Mouse (Mus musculus) ES-E14 (cell line): ENCODE measurements around the gene Pklr. TPM values are rescaled to one million over a fixed set of nuclear protein-coding genes. Genes with fewer than 3 reads are reported as not detected.

Source experiments
- DNase-seq: peaks from one replicate; pipeline ENCODE4 v3.0.0-alpha.2; 2013; ENCODE audit warnings: low read depth, low spot score
- H3K27ac ChIP-seq: 2 replicates; pipeline ENCODE4 v1.5.1; 2012; ENCODE audit warnings: low read depth, mild to moderate bottlenecking, low read length, moderate library complexity, mixed read lengths; ENCODE audit not compliant: poor library complexity, insufficient read depth, severe bottlenecking
- H3K36me3 ChIP-seq: 2 replicates; pipeline ENCODE4 v1.6.1; 2012; ENCODE audit warnings: mild to moderate bottlenecking, low read length, moderate library complexity, mixed read lengths; ENCODE audit not compliant: control insufficient read depth, poor library complexity, insufficient read depth, severe bottlenecking
- H3K4me1 ChIP-seq, 2 experiments: fragments of 150-350 bp in 1 of 2; sonication (generic) in 1 of 2; 2 replicates each; pipeline ENCODE4 v1.6.1; 2012; ENCODE audit warnings: low read length in 2 of 2, mild to moderate bottlenecking in 1 of 2, mixed read lengths in 1 of 2; ENCODE audit not compliant: control insufficient read depth in 2 of 2, insufficient read depth in 2 of 2, poor library complexity in 1 of 2
- H3K4me3 ChIP-seq, 2 experiments: fragments of 150-350 bp in 1 of 2; sonication (generic) in 1 of 2; 2 replicates each; pipeline ENCODE4 v1.5.1; 2012; ENCODE audit warnings: low read length in 2 of 2, low read depth in 1 of 2, mild to moderate bottlenecking in 1 of 2, mixed read lengths in 1 of 2; ENCODE audit not compliant: insufficient read depth in 1 of 2, poor library complexity in 1 of 2, severe bottlenecking in 1 of 2
- H3K9ac ChIP-seq: 2 replicates; pipeline ENCODE4 v1.6.1; 2012; ENCODE audit warnings: low read depth, mild to moderate bottlenecking, low read length, mixed read lengths; ENCODE audit not compliant: poor library complexity, insufficient read depth, severe bottlenecking
- H3K9me3 ChIP-seq: fragments of 150-350 bp; sonication (generic); 2 replicates; pipeline ENCODE4 v1.6.1; 2012; ENCODE audit warnings: low read depth, mild to moderate bottlenecking, low read length; ENCODE audit not compliant: control insufficient read depth, insufficient read depth
- CHD2 ChIP-seq: IDR thresholded peaks from 2 replicates; pipeline ENCODE4 v1.6.1; 2014; ENCODE audit warnings: mild to moderate bottlenecking, low read depth, low read length, inconsistent platforms
- HCFC1 ChIP-seq: IDR thresholded peaks from 2 replicates; pipeline ENCODE4 v1.6.1; 2012; ENCODE audit warnings: low read length, inconsistent platforms, borderline replicate concordance; ENCODE audit not compliant: insufficient read depth
- MAFK ChIP-seq: IDR thresholded peaks from 2 replicates; pipeline ENCODE4 v1.6.1; 2014; ENCODE audit warnings: mild to moderate bottlenecking, low read depth, low read length, inconsistent platforms; ENCODE audit not compliant: insufficient read depth
- ZC3H11A ChIP-seq: IDR thresholded peaks from 2 replicates; pipeline ENCODE4 v1.6.1; 2012; ENCODE audit warnings: low read depth, mild to moderate bottlenecking, inconsistent platforms, low read length, borderline replicate concordance
- ZNF384 ChIP-seq: IDR thresholded peaks from 2 replicates; pipeline ENCODE4 v1.6.1; 2012; ENCODE audit warnings: low read depth, low read length, inconsistent platforms
- in situ Hi-C, 2 experiments: fragments of 600-800 bp; cut with MboI; formaldehyde crosslinking; loops; one replicate each; pipeline ENCODE4 v1.15.1; 2025; ENCODE audit warnings: low sequenced_read_pairs in 2 of 2, inconsistent platforms in 1 of 2; ENCODE audit not compliant: unreplicated experiment in 2 of 2
- total RNA-seq: library from RNA; depleted of rRNA; stranded (reverse); fragments of 300-350 nt; gene quantifications from 2 replicates; pipeline ENCODE4 v1.2.3, GENCODE M21; 2012

Gene Pklr
- total RNA-seq, 1 experiment, result 0.85 TPM

DNA sequence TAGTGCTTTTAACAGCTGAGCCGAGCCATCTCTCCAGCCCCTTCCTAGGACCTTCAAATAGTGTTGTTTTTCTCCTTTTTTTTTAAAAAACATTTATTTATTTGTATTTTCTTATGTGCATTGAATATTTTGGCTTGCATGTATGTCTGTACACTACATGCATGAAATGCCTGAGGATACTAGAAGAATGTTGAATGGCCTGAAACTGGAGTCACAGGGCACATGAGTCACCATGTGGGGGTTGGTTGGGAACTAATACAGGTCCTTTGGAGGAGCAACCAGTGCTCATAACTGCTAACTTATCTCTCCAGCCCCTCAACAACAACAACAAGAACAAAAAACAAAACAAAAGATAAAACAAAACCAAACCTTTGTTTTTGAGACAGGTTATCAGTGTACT is 27.2 kb downstream of the Pklr start:
- DNase-seq, result no peak
- in situ Hi-C loops, result no loop called here
- H3K9me3 ChIP-seq, result no peaks in the 10 kb centered on the region
- H3K27ac ChIP-seq, result no peak overlapping the region
- no peak overlapping the region for H3K4me3 ChIP-seq
- H3K9ac ChIP-seq, result no peak overlapping the region
- H3K36me3 ChIP-seq, result peaks cover 11% of the 10 kb centered on the region
- no peak for TF ChIP-seq HCFC1
- TF ChIP-seq ZNF384, result no peak
- TF ChIP-seq CHD2, result no peak
- no peak for TF ChIP-seq MAFK
- TF ChIP-seq ZC3H11A, result no peak
- peaks cover 5 to 11% of the 10 kb centered on the region in 2 experiments; a peak in 3 of 4 replicates for H3K4me1 ChIP-seq

DNA sequence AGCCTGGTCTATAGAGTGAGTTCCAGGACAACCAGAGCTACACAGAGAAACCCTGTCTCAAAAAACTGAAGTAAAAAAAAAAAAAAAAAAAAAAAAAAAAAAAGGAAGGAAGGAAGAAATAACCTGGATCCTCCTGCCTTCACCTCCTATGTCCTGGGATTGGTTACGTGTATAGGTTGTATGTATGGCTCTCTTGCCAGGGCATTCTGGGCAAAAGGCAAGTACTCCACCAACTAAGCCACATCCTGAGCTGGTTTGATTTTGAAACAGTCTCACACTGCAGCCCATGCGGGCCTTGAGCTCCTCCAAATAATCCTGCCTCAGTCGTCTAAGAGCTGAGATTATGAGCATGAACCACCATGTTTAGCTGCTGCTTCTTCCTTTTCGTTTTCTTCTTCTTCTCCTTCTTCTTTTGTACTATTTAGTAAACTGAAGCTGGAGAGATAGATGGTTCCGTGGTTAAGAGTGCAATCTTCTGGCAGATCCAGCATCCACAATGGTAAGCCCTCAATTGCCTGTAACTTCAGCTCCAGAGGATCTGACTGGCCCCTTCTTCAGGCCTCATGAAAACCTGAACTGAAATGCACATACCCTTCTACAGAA is 27.8 kb downstream of the Pklr start:
- Histone ChIP-seq H3K4me1 (peaks cover 5 to 6% of the 10 kb centered on the region in 2 experiments; a peak in 3 of 4 replicates), H3K36me3 (peaks cover 15% of the 10 kb centered on the region), H3K9me3 (no peaks in the 10 kb centered on the region), H3K4me3 (peak overlapping the region; percentile 99), H3K27ac (peak overlapping the region; percentile 13; the same call in 1 of the 2 replicates), H3K9ac (peak overlapping the region; percentile 41; the same call in 1 of the 2 replicates)
- no peak for DNase-seq
- in situ Hi-C loops, result no loop called here
- TF ChIP-seq HCFC1 (no peak), ZNF384 (peak; percentile 70; the same call in 1 of the 2 replicates), MAFK (no peak), ZC3H11A (no peak), CHD2 (no peak)

DNA sequence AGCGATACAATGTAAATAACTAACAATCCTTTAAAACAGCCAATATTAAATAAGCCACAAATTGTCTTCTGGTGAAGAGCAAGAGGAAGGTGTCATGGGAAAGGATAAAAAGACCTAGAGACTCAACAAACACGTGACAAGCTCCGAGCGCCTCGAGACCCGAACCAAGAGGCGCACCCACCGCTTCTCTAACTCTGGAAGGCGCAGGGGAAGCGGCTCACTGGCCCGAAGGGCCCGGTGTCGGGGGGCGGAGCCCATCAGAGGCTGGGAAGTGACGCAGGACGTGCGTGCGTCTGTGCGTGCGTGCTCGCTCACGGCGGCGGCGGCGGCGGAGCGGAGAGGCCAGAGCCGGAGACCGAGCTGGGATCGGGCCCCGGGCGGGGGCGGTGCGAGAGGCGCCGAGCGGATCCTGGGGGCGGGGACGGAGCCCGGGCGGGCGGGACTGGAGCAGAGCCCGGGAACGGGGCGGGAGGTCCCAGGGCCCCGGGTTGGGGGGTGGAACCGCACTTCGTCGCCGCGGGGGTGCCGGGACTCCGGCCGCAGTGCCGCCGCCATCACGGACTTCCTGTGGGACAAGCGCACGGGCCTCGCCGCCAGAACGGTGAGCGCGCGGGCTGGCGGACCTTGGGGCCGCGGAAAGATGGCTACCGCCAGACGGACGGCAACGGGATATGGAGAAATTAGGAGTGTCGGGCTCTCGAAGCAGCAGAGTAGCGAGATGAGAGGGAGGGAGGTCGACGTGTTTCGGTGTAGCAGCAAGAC is 28.7 kb downstream of the Pklr start, which contains the start of gene Clk2:
TSS of gene Clk2 (plus strand) at position 290 of the 762 bp plus-strand sequence.
- Histone ChIP-seq H3K9me3 (no peaks in the 10 kb centered on the region), H3K36me3 (peaks cover 25% of the 10 kb centered on the region), H3K9ac (peak within 1 kb of the TSS; percentile 97), H3K4me1 (peaks cover 5% of the 10 kb centered on the region in 2 experiments; a peak in 2 of 4 replicates), H3K4me3 (peak within 1 kb of the TSS; percentile 99), H3K27ac (peak within 1 kb of the TSS; percentile 88)
- TF ChIP-seq HCFC1 (peak; percentile 52; the same call in 1 of the 2 replicates), ZNF384 (no peak), CHD2 (no peak)
- DNase-seq, result peak; percentile 93
- in situ Hi-C loops, result no loop called here

- H3K4me1 ChIP-seq, result peaks cover 5% of the 10 kb centered on the region in 2 experiments; a peak in 2 of 4 replicates
- peak overlapping the region; percentile 97 for H3K9ac ChIP-seq
- H3K4me3 ChIP-seq, result peak overlapping the region; percentile 99
- peaks cover 31% of the 10 kb centered on the region for H3K36me3 ChIP-seq
- in situ Hi-C loops, result no loop called here
- no peak for DNase-seq
- no peak for TF ChIP-seq HCFC1
- no peak for TF ChIP-seq ZC3H11A
- no peak for TF ChIP-seq CHD2
- TF ChIP-seq MAFK, result no peak
- no peak for TF ChIP-seq ZNF384
- no peaks in the 10 kb centered on the region for H3K9me3 ChIP-seq
- peak overlapping the region; percentile 88 for H3K27ac ChIP-seq
Observed at GRCm38 (mm10) chr3:89165268-89165870, 29.4 kb downstream of the Pklr start.
